Mouse (Mus musculus): ENCODE results near the gene Ugdh. TPM values are rescaled to one million over a fixed set of nuclear protein-coding genes. Genes with fewer than 3 reads are reported as not detected.

Ugdh gene
- total and polyA plus RNA-seq, 2 experiments from 2014 or later = 28.0 to 33.5 TPM

- DNase-seq = no peak
Observed at GRCm38 (mm10) chr5:65429441-65429840, 6.3 kb downstream of the Ugdh start.

GRCm38 (mm10) chr5:65428321-65428720 is 7.4 kb downstream of the Ugdh start:
- Histone ChIP-seq H3K4me1 (ENCODE audit: insufficient read depth) (no peaks in the 10 kb centered on the region), H3K4me3 (ENCODE audit: low read depth, low read length) (no peak overlapping the region), H3K4me2 (ENCODE audit: low read depth) (no peak overlapping the region), H3K36me3 (ENCODE audit: insufficient read depth) (peaks cover 39% of the 10 kb centered on the region), H3K27me3 (ENCODE audit: insufficient read depth, low read length) (no peaks in the 10 kb centered on the region), H3K27ac (ENCODE audit: low read depth, low read length) (no peak overlapping the region), H3K9me3 (ENCODE audit: low read length) (no peaks in the 10 kb centered on the region), H3K9ac (no peak overlapping the region)
- TF ChIP-seq CTCF (IDR thresholded peaks at IDR 0.05; ENCODE audit: low read depth) = no peak
- ATAC-seq (no peak), DNase-seq (no peak)
- 27% methylated on average over 4 of the region's 4 CpGs for WGBS

More at GRCm38 (mm10) chr5:65429441-65429840, 6.3 kb downstream of the Ugdh start:
- H3K9ac ChIP-seq = no peak overlapping the region
- H3K27me3 ChIP-seq (ENCODE audit: insufficient read depth, low read length) = no peaks in the 10 kb centered on the region
- WGBS = 94% methylated on average over 5 of the region's 5 CpGs
- H3K4me1 ChIP-seq (ENCODE audit: insufficient read depth) = 0 out of 2 replicates have a peak, but pooled peaks cover 5% of the 10 kb centered on the region
- no peaks in the 10 kb centered on the region for H3K9me3 ChIP-seq (ENCODE audit: low read length)
- no peak for ATAC-seq
- no peak for TF ChIP-seq CTCF (IDR thresholded peaks at IDR 0.05; ENCODE audit: low read depth)
- H3K36me3 ChIP-seq (ENCODE audit: insufficient read depth) = peaks cover 28% of the 10 kb centered on the region
- no peak overlapping the region for H3K27ac ChIP-seq (ENCODE audit: low read depth, low read length)
- no peak overlapping the region for H3K4me2 ChIP-seq (ENCODE audit: low read depth)
- H3K4me3 ChIP-seq (ENCODE audit: low read depth, low read length) = no peak overlapping the region

- Histone ChIP-seq H3K4me2 (ENCODE audit: low read depth) (no peak overlapping the region), H3K36me3 (ENCODE audit: insufficient read depth) (peaks cover 65% of the 10 kb centered on the region), H3K27ac (ENCODE audit: low read depth, low read length) (no peak overlapping the region), H3K9ac (no peak overlapping the region), H3K9me3 (ENCODE audit: low read length) (no peaks in the 10 kb centered on the region), H3K27me3 (ENCODE audit: insufficient read depth, low read length) (no peaks in the 10 kb centered on the region), H3K4me1 (ENCODE audit: insufficient read depth) (no peaks in the 10 kb centered on the region), H3K4me3 (ENCODE audit: low read depth, low read length) (no peak overlapping the region)
- ATAC-seq (no peak), DNase-seq (no peak)
- no peak for TF ChIP-seq CTCF (IDR thresholded peaks at IDR 0.05; ENCODE audit: low read depth)
- 93% methylated on average over 5 of the region's 5 CpGs for WGBS
Observed at GRCm38 (mm10) chr5:65425251-65425650, 10.5 kb downstream of the Ugdh start.

- no peak for DNase-seq
- ATAC-seq = no peak
- 95% methylated on average over 6 of the region's 6 CpGs for WGBS
- Histone ChIP-seq H3K9ac (no peak overlapping the region), H3K27ac (ENCODE audit: low read depth, low read length) (no peak overlapping the region), H3K4me3 (ENCODE audit: low read depth, low read length) (no peak overlapping the region), H3K36me3 (ENCODE audit: insufficient read depth) (peaks cover 69% of the 10 kb centered on the region), H3K27me3 (ENCODE audit: insufficient read depth, low read length) (no peaks in the 10 kb centered on the region), H3K4me2 (ENCODE audit: low read depth) (no peak overlapping the region), H3K4me1 (ENCODE audit: insufficient read depth) (no peaks in the 10 kb centered on the region), H3K9me3 (ENCODE audit: low read length) (no peaks in the 10 kb centered on the region)
- TF ChIP-seq CTCF (IDR thresholded peaks at IDR 0.05; ENCODE audit: low read depth) = no peak
Observed at GRCm38 (mm10) chr5:65424215-65424614, 11.5 kb downstream of the Ugdh start.

GRCm38 (mm10) chr5:65422803-65423202 is 12.9 kb downstream of the Ugdh start:
- TF ChIP-seq CTCF (IDR thresholded peaks at IDR 0.05; ENCODE audit: low read depth) = no peak
- Histone ChIP-seq H3K9ac (no peak overlapping the region), H3K27ac (ENCODE audit: low read depth, low read length) (no peak overlapping the region), H3K4me1 (ENCODE audit: insufficient read depth) (no peaks in the 10 kb centered on the region), H3K27me3 (ENCODE audit: insufficient read depth, low read length) (no peaks in the 10 kb centered on the region), H3K4me2 (ENCODE audit: low read depth) (no peak overlapping the region), H3K36me3 (ENCODE audit: insufficient read depth) (peaks cover 75% of the 10 kb centered on the region), H3K4me3 (ENCODE audit: low read depth, low read length) (no peak overlapping the region), H3K9me3 (ENCODE audit: low read length) (no peaks in the 10 kb centered on the region)
- ATAC-seq (no peak), DNase-seq (no peak)
- WGBS = 96% methylated on average over 8 of the region's 8 CpGs

- H3K4me2 ChIP-seq (ENCODE audit: low read depth) = no peak overlapping the region
- 70% methylated on average over 6 of the region's 6 CpGs for WGBS
- H3K27me3 ChIP-seq (ENCODE audit: insufficient read depth, low read length) = no peaks in the 10 kb centered on the region
- peaks cover 75% of the 10 kb centered on the region for H3K36me3 ChIP-seq (ENCODE audit: insufficient read depth)
- no peak overlapping the region for H3K9ac ChIP-seq
- no peak overlapping the region for H3K4me3 ChIP-seq (ENCODE audit: low read depth, low read length)
- no peak for ATAC-seq
- no peak overlapping the region for H3K27ac ChIP-seq (ENCODE audit: low read depth, low read length)
- no peak for TF ChIP-seq CTCF (IDR thresholded peaks at IDR 0.05; ENCODE audit: low read depth)
- peaks cover 1% of the 10 kb centered on the region; the same call in 1 of the 2 replicates for H3K4me1 ChIP-seq (ENCODE audit: insufficient read depth)
- no peaks in the 10 kb centered on the region for H3K9me3 ChIP-seq (ENCODE audit: low read length)
- DNase-seq = no peak
Observed at GRCm38 (mm10) chr5:65420822-65421221, 14.9 kb downstream of the Ugdh start.

- H3K27me3 ChIP-seq (ENCODE audit: insufficient read depth, low read length) = no peaks in the 10 kb centered on the region
- H3K4me1 ChIP-seq (ENCODE audit: insufficient read depth) = peaks cover 3% of the 10 kb centered on the region; the same call in 1 of the 2 replicates
- DNase-seq (no peak), ATAC-seq (no peak)
- H3K27ac ChIP-seq (ENCODE audit: low read depth, low read length) = no peak overlapping the region; the same call in 1 of the 2 replicates
- H3K9me3 ChIP-seq (ENCODE audit: low read length) = no peaks in the 10 kb centered on the region
- H3K4me2 ChIP-seq (ENCODE audit: low read depth) = no peak overlapping the region
- WGBS = 63% methylated on average over 10 of the region's 10 CpGs
- no peak overlapping the region for H3K9ac ChIP-seq
- no peak for TF ChIP-seq CTCF (IDR thresholded peaks at IDR 0.05; ENCODE audit: low read depth)
- H3K4me3 ChIP-seq (ENCODE audit: low read depth, low read length) = no peak overlapping the region
- peaks cover 69% of the 10 kb centered on the region for H3K36me3 ChIP-seq (ENCODE audit: insufficient read depth)
Observed at GRCm38 (mm10) chr5:65419136-65419535, 16.6 kb downstream of the Ugdh start.

Data from forebrain, postnatal 0 days (tissue).